Mouse (Mus musculus) lung, adult 2 months (tissue): ENCODE data around the gene Plrg1. TPM values are rescaled to one million over a fixed set of nuclear protein-coding genes. Genes with fewer than 3 reads are reported as not detected.

ENCODE experiments used
- DNase-seq: peaks from one replicate; pipeline ENCODE4 v3.0.0; 2022
- H3K4me1 ChIP-seq: fragments of 200-500 bp; 2 replicates; pipeline ENCODE4 v1.6.1; 2011; ENCODE audit warnings: low read length; ENCODE audit not compliant: control insufficient read depth, insufficient read depth
- H3K4me3 ChIP-seq: fragments of 200-500 bp; replicated peaks from 2 replicates; pipeline ENCODE3; 2011; ENCODE audit warnings: low read depth, mild to moderate bottlenecking, control low read depth, low read length; ENCODE audit errors: extremely low read depth
- CTCF ChIP-seq: fragments of 200-500 bp; IDR thresholded peaks from 2 replicates; pipeline ENCODE4 v1.5.1; 2011; ENCODE audit warnings: mild to moderate bottlenecking, low read length, control low read depth; ENCODE audit not compliant: insufficient read depth
- POLR2A ChIP-seq: fragments of 200-500 bp; IDR thresholded peaks from 2 replicates; pipeline ENCODE4 v1.6.1; 2011; ENCODE audit warnings: low read depth, mild to moderate bottlenecking, control low read depth, low read length, borderline replicate concordance; ENCODE audit errors: extremely low read depth
- WGBS: fragments of 180-500 bp; shearing (Covaris S2); methylation state at CpG from one replicate; pipeline ENCODE4 v1.1.7; 2018; 5-methylcytosine and 5-hydroxymethylcytosine counted together
- polyA plus RNA-seq: library from polyadenylated mRNA; depleted of rRNA; stranded (reverse); fragments of >200 nt; gene quantifications from 2 replicates; pipeline ENCODE4 v1.2.3, GENCODE M21; 2012; rRNA removed

Gene Plrg1
- polyA plus RNA-seq, 1 experiment = 41.1 TPM

- TF ChIP-seq CTCF (no peak), POLR2A (no peak)
- no peak for DNase-seq
- 55% methylated on average over 10 of the region's 10 CpGs for WGBS
- no peaks in the 10 kb centered on the region for H3K4me1 ChIP-seq
- H3K4me3 ChIP-seq = no peak overlapping the region
These were observed 62.3 kb downstream of the Plrg1 start for GRCm38 (mm10) chr3:83117592-83117991.

Other genes starting within 250 kb of the Plrg1 start
- 0.25 and 0.31 TPM in 2 replicates for gene Rbm46, start 179.0 kb upstream of the Plrg1 start, polyA plus RNA-seq
- gene Lrat, start 151.5 kb upstream of the Plrg1 start, polyA plus RNA-seq = 5.5 and 13.8 TPM in 2 replicates
- 0.32 and 1.4 TPM in 2 replicates for gene Fgg, start 47.8 kb upstream of the Plrg1 start, polyA plus RNA-seq
- 0.23 and 0.66 TPM in 2 replicates for gene Fga, start 29.4 kb upstream of the Plrg1 start, polyA plus RNA-seq
- 0.10 and 0.24 TPM in 2 replicates for gene Fgb, start 5.7 kb upstream of the Plrg1 start, polyA plus RNA-seq
- gene Dchs2, start 72.4 kb downstream of the Plrg1 start, polyA plus RNA-seq = 0.24 and 0.38 TPM in 2 replicates